In the genomic region with DNA sequence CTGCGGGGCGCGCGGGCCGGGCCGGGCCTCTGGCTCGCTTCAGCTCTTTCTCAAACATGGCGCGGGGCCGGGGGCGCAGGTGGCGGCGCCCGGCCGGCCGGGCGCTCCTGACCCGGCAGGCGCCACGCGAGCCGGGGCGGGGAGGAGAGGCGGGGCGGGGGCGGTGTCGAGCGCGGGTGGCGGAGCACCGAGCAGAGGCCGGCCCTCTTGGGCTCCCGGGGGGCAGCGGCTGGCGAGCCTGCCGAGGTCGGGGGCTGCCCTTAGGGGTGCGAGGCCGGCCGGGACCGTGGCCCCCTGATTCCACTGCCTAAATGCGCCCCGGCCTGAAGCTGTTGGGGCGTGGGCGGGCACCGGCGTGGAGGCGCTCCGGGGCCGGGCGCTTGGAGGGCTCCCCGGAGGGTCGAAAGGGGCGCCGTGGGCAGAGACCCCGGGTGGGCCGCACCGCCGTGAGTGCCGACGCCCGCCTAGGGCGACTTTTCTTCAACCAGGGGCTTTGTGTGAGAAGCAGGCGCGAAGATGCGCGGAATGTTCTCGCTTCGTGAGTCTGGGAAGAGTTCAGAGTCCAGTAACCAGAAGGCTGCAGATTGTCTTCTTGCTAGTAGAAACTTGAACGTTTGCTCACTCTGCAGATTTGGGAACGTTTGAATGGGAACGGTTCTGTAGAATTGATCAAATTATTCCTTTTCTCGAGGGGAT, we compare ENCODE assay signal across 8 mouse cellular contexts. TPM values are rescaled to one million over a fixed set of nuclear protein-coding genes. Genes with fewer than 3 reads are reported as not detected.
A peak's percentile ranks its signal among the peaks of the same experiment; 100 is the strongest.
DNase-seq lines count a peak whose midpoint lies in the region; ATAC-seq and TF ChIP-seq lines count a peak whose summit lies in the region.

No protein-coding gene starts in this region.

- no peaks in the 10 kb centered on the region for H3K9me3 ChIP-seq in embryonic facial prominence, embryonic 12.5 days
- no peaks in the 10 kb centered on the region for H3K9me3 ChIP-seq in heart, embryonic 15.5 days (replicated peaks)
- no peaks in the 10 kb centered on the region for H3K9me3 ChIP-seq in lung, embryonic 14.5 days (ENCODE audit: low read depth, low read length)

- H3K4me3 ChIP-seq in embryonic facial prominence, embryonic 12.5 days: peak overlapping the region; percentile 96
- H3K4me3 ChIP-seq in heart, embryonic 15.5 days: peak overlapping the region; percentile 92
- H3K4me3 ChIP-seq in lung, embryonic 14.5 days (ENCODE audit: low read depth, low read length): peak overlapping the region; percentile 92

- DNase-seq in ES-CJ7 (ENCODE audit: low read depth, low spot score): peak; percentile 40
- DNase-seq in adrenal gland, postnatal 10 days: peak; percentile 89
- peak; percentile 84 for DNase-seq in kidney, postnatal 14 days
- peak; percentile 70 for DNase-seq in lung, embryonic 14.5 days
- peak; percentile 79 for DNase-seq in ovary, postnatal 36 days (ENCODE audit: low spot score)
- DNase-seq in T-cell, adult 2 months (ENCODE audit: low spot score): no peak

- no peak for TF ChIP-seq CTCF in lung, embryonic 14.5 days (IDR thresholded peaks at IDR 0.05; ENCODE audit: low read depth)

- under 1% methylated on average over 47 of the region's 73 CpGs for WGBS in embryonic facial prominence, embryonic 12.5 days
- under 1% methylated on average over 52 of the region's 73 CpGs for WGBS in heart, embryonic 15.5 days
- WGBS in lung, embryonic 14.5 days: under 1% methylated on average over 41 of the region's 73 CpGs

- no peaks in the 10 kb centered on the region for H3K27me3 ChIP-seq in embryonic facial prominence, embryonic 12.5 days
- H3K27me3 ChIP-seq in heart, embryonic 15.5 days: no peaks in the 10 kb centered on the region
- H3K27me3 ChIP-seq in lung, embryonic 14.5 days (ENCODE audit: insufficient read depth, low read length): no peaks in the 10 kb centered on the region

- ATAC-seq in embryonic facial prominence, embryonic 12.5 days (ENCODE audit: insufficient number of reproducible peaks, insufficient read depth, low FRiP score, low TSS enrichment): peak; percentile 50
- peak; percentile 77 for ATAC-seq in heart, embryonic 15.5 days (replicated peaks; ENCODE audit: insufficient number of reproducible peaks, insufficient read depth, low FRiP score, low read depth)
- peak; percentile 72 for ATAC-seq in lung, embryonic 14.5 days (ENCODE audit: insufficient read depth)

- peak overlapping the region; percentile 95 for H3K27ac ChIP-seq in embryonic facial prominence, embryonic 12.5 days
- H3K27ac ChIP-seq in heart, embryonic 15.5 days: peak overlapping the region; percentile 97
- peak overlapping the region; percentile 90 for H3K27ac ChIP-seq in lung, embryonic 14.5 days (ENCODE audit: low read depth)

- H3K4me2 ChIP-seq in embryonic facial prominence, embryonic 12.5 days (replicated peaks): peak overlapping the region; percentile 64
- peak overlapping the region; percentile 72 for H3K4me2 ChIP-seq in heart, embryonic 15.5 days
- H3K4me2 ChIP-seq in lung, embryonic 14.5 days: peak overlapping the region; percentile 90

- H3K4me1 ChIP-seq in embryonic facial prominence, embryonic 12.5 days: peaks cover 38% of the 10 kb centered on the region
- H3K4me1 ChIP-seq in heart, embryonic 15.5 days (replicated peaks): peaks cover 29% of the 10 kb centered on the region
- H3K4me1 ChIP-seq in lung, embryonic 14.5 days (ENCODE audit: insufficient read depth): peaks cover 12% of the 10 kb centered on the region; the same call in 1 of the 2 replicates

- no peaks in the 10 kb centered on the region for H3K36me3 ChIP-seq in embryonic facial prominence, embryonic 12.5 days
- no peaks in the 10 kb centered on the region for H3K36me3 ChIP-seq in heart, embryonic 15.5 days
- no peaks in the 10 kb centered on the region for H3K36me3 ChIP-seq in lung, embryonic 14.5 days (ENCODE audit: insufficient read depth)

- H3K9ac ChIP-seq in embryonic facial prominence, embryonic 12.5 days: peak overlapping the region; percentile 94
- peak overlapping the region; percentile 94 for H3K9ac ChIP-seq in heart, embryonic 15.5 days
- H3K9ac ChIP-seq in lung, embryonic 14.5 days: peak overlapping the region; percentile 86

RNA-seq across cellular contexts. Expression of a gene that starts 0.5 kb away (rescaled TPM):
- 10 to 100 TPM; 24.8 to 26.4 TPM for total RNA-seq in adrenal gland, postnatal 10 days (2021)
- polyA plus RNA-seq in embryonic facial prominence, embryonic 12.5 days (2016; fragmentation: Nextera tagmentation; extraction: Ambion mirVana): 78.6 and 84.2 TPM in 2 replicates
- polyA plus RNA-seq in heart, embryonic 15.5 days (2015; fragmentation: Nextera tagmentation; extraction: Ambion mirVana): 18.9 and 23.5 TPM in 2 replicates
- 36.6 and 38.4 TPM in 2 replicates for polyA plus RNA-seq in lung, embryonic 14.5 days (2014; fragmentation: Nextera tagmentation; extraction: Ambion mirVana)
